ENCODE assay signal across 32 mouse cellular contexts in the genomic region with DNA sequence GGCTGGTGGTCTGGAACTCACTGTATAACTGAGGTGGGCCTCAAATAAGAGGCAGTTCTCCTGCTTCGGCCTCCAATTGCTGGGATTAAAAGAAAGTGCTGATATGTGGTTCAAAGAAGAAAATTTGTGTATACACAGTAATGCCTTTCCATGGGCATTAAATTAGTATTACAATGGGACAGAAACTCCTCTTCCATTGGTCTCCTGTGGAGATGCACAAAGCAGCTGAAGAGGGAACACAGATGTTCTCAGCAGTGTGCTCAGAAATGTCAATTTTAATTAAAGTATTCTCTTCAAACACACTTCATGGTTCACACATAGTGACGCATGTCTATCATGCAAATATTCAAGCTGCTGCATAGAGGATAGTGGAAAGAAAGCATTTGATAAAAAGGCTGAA. TPM values are rescaled to one million over a fixed set of nuclear protein-coding genes. Genes with fewer than 3 reads are reported as not detected.
"Had no signal": no experiment of that assay in that cellular context is flagged by ENCODE, and none has a peak within 500 bp of the region (broad histone marks: within the 10 kb centered on the region; RNA-seq: fewer than 3 reads in every experiment).

No protein-coding gene starts in this region.

- DNase-seq: gastrocnemius, postnatal 14 days; gastrocnemius, postnatal 36 days; heart, adult 11 months; heart, adult 2 months; heart, postnatal 14 days; heart, postnatal 36 days; kidney, adult 18-20 months; kidney, adult 8-10 months; kidney, postnatal 10 days; kidney, postnatal 25 days; kidney, postnatal 4 days; left cerebral cortex, postnatal 4 days; liver, embryonic 13.5 days had no signal

- H3K27ac ChIP-seq: heart, adult 2 months; heart, embryonic 13.5 days; heart, embryonic 15.5 days; hindbrain, embryonic 12.5 days; hindbrain, embryonic 14.5 days; intestine, embryonic 15.5 days; layer of hippocampus, adult 2 months; left cerebral cortex, adult 2 months; limb, embryonic 13.5 days; limb, embryonic 15.5 days; liver, embryonic 13.5 days had no signal

- H3K9me3 ChIP-seq: heart, embryonic 13.5 days; heart, embryonic 15.5 days; hindbrain, embryonic 12.5 days; intestine, embryonic 15.5 days; limb, embryonic 13.5 days; limb, embryonic 15.5 days; liver, embryonic 13.5 days had no signal

- H3K4me2 ChIP-seq: heart, embryonic 11.5 days; heart, embryonic 13.5 days; heart, embryonic 15.5 days; hindbrain, embryonic 12.5 days; hindbrain, embryonic 14.5 days; intestine, embryonic 15.5 days; limb, embryonic 13.5 days; limb, embryonic 15.5 days; liver, embryonic 11.5 days; liver, embryonic 13.5 days had no signal

- H3K4me3 ChIP-seq: heart, adult 2 months; heart, embryonic 13.5 days; heart, embryonic 15.5 days; hindbrain, embryonic 12.5 days; intestine, embryonic 15.5 days; layer of hippocampus, adult 2 months; left cerebral cortex, adult 2 months; limb, embryonic 13.5 days; limb, embryonic 15.5 days; liver, embryonic 13.5 days had no signal

- H3K9ac ChIP-seq: heart, embryonic 13.5 days; heart, embryonic 15.5 days; hindbrain, embryonic 12.5 days; hindbrain, embryonic 14.5 days; intestine, embryonic 15.5 days; limb, embryonic 13.5 days; limb, embryonic 15.5 days; liver, embryonic 13.5 days had no signal

- ATAC-seq: hindbrain, embryonic 16.5 days; inflammation-experienced regulatory T-cells, adult 6 months; intestine, embryonic 15.5 days; intestine, postnatal 0 days had no signal

- H3K27me3 ChIP-seq: heart, embryonic 13.5 days; heart, embryonic 15.5 days; hindbrain, embryonic 12.5 days; intestine, embryonic 15.5 days; limb, embryonic 13.5 days; limb, embryonic 15.5 days; liver, embryonic 13.5 days had no signal

- H3K36me3 ChIP-seq: heart, embryonic 13.5 days; heart, embryonic 15.5 days; hindbrain, embryonic 12.5 days; intestine, embryonic 15.5 days; limb, embryonic 13.5 days; limb, embryonic 15.5 days; liver, embryonic 13.5 days had no signal

- H3K4me1 ChIP-seq: heart, embryonic 13.5 days; heart, embryonic 15.5 days; hindbrain, embryonic 12.5 days; intestine, embryonic 15.5 days; limb, embryonic 13.5 days; limb, embryonic 15.5 days; liver, embryonic 13.5 days had no signal

RNA-seq across cellular contexts. Expression of a gene that starts 56.4 kb away (rescaled TPM):
- polyA plus RNA-seq: gonadal fat pad, adult 2 months; heart, adult 2 months; heart, embryonic 13.5 days; heart, embryonic 15.5 days; heart, postnatal 0 days; inflammation-experienced regulatory T-cells, adult 6 months; intestine, postnatal 0 days; kidney, embryonic 14.5 days; kidney, embryonic 16.5 days; limb, embryonic 11.5 days; limb, embryonic 13.5 days; limb, embryonic 15.5 days; liver, embryonic 11.5 days; liver, embryonic 13.5 days had no signal
